Mouse (Mus musculus): ENCODE data around the gene Asxl1. TPM values are rescaled to one million over a fixed set of nuclear protein-coding genes. Genes with fewer than 3 reads are reported as not detected.
"Not testable (repeated sequence)": the region's sequence is repeated elsewhere in the genome, so short reads cannot be mapped to it uniquely, and the experiment has no call there.

Asxl1 gene
- total and polyA plus RNA-seq, 2 experiments from 2014 or later, result 7.4 to 18.8 TPM

DNA sequence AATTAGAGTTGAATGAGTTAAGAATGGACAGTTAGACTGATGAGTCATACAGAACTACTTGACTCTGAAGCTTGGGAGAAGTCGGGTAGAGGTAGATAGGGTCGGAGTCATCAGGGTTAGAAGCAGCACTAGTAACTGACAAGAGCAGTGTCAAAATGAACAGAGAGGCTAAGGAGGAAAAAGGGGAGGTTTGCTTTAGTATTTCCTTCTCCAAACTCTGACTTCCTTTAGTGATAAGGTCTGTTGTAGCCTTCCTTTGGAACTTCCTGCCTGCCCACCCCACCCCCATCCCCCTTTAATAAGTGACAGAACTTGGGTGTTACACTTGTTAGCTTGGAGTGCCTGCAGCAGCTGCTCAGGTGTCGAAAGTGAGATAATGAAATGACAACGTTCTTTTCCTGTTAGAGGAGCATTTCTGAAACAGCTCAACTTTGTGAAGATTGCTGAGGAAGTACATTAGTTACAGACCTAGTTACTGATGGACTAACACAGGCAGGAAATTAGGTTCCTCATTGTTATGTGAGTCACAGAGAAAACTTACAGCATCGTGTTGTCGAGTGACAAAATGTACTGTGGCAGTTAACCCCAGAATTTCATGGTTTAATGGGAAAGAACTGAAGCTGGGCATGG lies 5.0 kb downstream of the Asxl1 start:
- WGBS, result 3% methylated on average over 6 of the region's 6 CpGs
- TF ChIP-seq EP300 (IDR thresholded peaks at IDR 0.05; ENCODE audit: low read depth), result no peak
- no peak for TF ChIP-seq CTCF (IDR thresholded peaks at IDR 0.05; ENCODE audit: low read depth)
- Histone ChIP-seq H3K9ac (replicated peaks; ENCODE audit: low read depth, low read length) (no peak overlapping the region), H3K27ac (ENCODE audit: low read depth) (peak overlapping the region; percentile 84), H3K4me3 (ENCODE audit: low read depth, low read length) (peak overlapping the region; percentile 16; the same call in 1 of the 2 replicates), H3K4me1 (ENCODE audit: control insufficient read depth, insufficient read depth) (peaks cover 38% of the 10 kb centered on the region), H3K9me3 (replicated peaks; ENCODE audit: control insufficient read depth, low read length) (no peaks in the 10 kb centered on the region), H3K27me3 (ENCODE audit: control insufficient read depth, insufficient read depth, low read length) (no peaks in the 10 kb centered on the region), H3K4me2 (ENCODE audit: low read depth, low read length) (peak overlapping the region; percentile 45), H3K36me3 (replicated peaks; ENCODE audit: control insufficient read depth, insufficient read depth, low read length) (peaks cover 21% of the 10 kb centered on the region)
- DNase-seq (ENCODE audit: low spot score) (peak; percentile 72), ATAC-seq (ENCODE audit: insufficient read depth, low read depth) (no peak)

DNA sequence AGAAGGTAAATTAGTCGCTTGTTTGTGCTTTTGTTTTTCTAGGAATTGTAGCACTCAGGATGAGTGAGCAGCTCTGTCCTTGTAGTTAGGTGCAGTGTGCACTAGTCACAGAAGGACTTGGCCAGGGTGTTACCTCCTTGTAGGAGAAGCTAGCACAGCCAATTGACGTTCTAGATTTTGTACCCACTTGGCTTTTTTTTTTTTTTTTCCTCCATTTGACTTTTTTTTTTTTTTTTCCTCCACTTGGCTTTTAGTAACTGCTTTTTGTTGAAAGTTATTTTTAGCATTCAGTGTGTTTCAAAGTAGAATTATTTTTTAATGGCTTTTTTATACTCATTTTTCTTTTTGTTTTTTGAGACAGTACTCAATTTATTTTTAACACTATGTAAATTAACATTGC lies 9.0 kb downstream of the Asxl1 start:
- H3K27ac ChIP-seq (ENCODE audit: low read depth), result no peak overlapping the region
- H3K4me2 ChIP-seq (ENCODE audit: low read depth, low read length), result no peak overlapping the region
- peaks cover 19% of the 10 kb centered on the region for H3K4me1 ChIP-seq (ENCODE audit: control insufficient read depth, insufficient read depth)
- no peak overlapping the region for H3K9ac ChIP-seq (replicated peaks; ENCODE audit: low read depth, low read length)
- ATAC-seq (ENCODE audit: insufficient read depth, low read depth) (no peak), DNase-seq (ENCODE audit: low spot score) (no peak)
- WGBS, result 79% methylated on average over 2 of the region's 2 CpGs
- H3K4me3 ChIP-seq (ENCODE audit: low read depth, low read length), result no peak overlapping the region
- no peak for TF ChIP-seq CTCF (IDR thresholded peaks at IDR 0.05; ENCODE audit: low read depth)
- no peak for TF ChIP-seq EP300 (IDR thresholded peaks at IDR 0.05; ENCODE audit: low read depth)
- H3K27me3 ChIP-seq (ENCODE audit: control insufficient read depth, insufficient read depth, low read length), result no peaks in the 10 kb centered on the region
- no peaks in the 10 kb centered on the region for H3K9me3 ChIP-seq (replicated peaks; ENCODE audit: control insufficient read depth, low read length)
- H3K36me3 ChIP-seq (replicated peaks; ENCODE audit: control insufficient read depth, insufficient read depth, low read length), result peaks cover 57% of the 10 kb centered on the region

DNA sequence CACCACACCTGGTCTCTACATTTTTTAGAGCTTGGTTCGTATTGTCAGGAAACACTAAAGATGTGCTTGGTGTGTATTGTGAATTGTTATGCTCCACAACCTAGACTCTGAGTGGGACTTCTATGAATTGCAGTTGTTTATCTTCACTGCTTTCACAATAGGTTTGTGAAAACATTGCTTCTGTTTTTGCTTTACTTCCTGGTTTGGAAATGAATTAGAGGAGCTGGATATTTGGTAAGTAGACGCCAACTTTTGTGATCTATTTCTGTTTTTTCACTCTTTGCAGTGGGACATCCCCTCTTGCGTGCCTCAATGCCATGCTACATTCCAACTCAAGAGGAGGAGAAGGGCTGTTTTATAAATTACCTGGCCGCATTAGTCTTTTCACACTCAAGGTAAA lies 11.2 kb downstream of the Asxl1 start:
- Histone ChIP-seq H3K9me3 (replicated peaks; ENCODE audit: control insufficient read depth, low read length) (no peaks in the 10 kb centered on the region), H3K4me1 (ENCODE audit: control insufficient read depth, insufficient read depth) (0 out of 2 replicates have a peak, but pooled peaks cover under 1% of the 10 kb centered on the region), H3K4me2 (ENCODE audit: low read depth, low read length) (no peak overlapping the region), H3K9ac (replicated peaks; ENCODE audit: low read depth, low read length) (no peak overlapping the region), H3K4me3 (ENCODE audit: low read depth, low read length) (no peak overlapping the region), H3K36me3 (replicated peaks; ENCODE audit: control insufficient read depth, insufficient read depth, low read length) (peaks cover 72% of the 10 kb centered on the region), H3K27ac (ENCODE audit: low read depth) (no peak overlapping the region), H3K27me3 (ENCODE audit: control insufficient read depth, insufficient read depth, low read length) (no peaks in the 10 kb centered on the region)
- WGBS, result 89% methylated on average over 4 of the region's 4 CpGs
- TF ChIP-seq EP300 (IDR thresholded peaks at IDR 0.05; ENCODE audit: low read depth) (no peak), CTCF (IDR thresholded peaks at IDR 0.05; ENCODE audit: low read depth) (no peak)
- no peak for DNase-seq (ENCODE audit: low spot score)
- ATAC-seq (ENCODE audit: insufficient read depth, low read depth), result no peak

DNA sequence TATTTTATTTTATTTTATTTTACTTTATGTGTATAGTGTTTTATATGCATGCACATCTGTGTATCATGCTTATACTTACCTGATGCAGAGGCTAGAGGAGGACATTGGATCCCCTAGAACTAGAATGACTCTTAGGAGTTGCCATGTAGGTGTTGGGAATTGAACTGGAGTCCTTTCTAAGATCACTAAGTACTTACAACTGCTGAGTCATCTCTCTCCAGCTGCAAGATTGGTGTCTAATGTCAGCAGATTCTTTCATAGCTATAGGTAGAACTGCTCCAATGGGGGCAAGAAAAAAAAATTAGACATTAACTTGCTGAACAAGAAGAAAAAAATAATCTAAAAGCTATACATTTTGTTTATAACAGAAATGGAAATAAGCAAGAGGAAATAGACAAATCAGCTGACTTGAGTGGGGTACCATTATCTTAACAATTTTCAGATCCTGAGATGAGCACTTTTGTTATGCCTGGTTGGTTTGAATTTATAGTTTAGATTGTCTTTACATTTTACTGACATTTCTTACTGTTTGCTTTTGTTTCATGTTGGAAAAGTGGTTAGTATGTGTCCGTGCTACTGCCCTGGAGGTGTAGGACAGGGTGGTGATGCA lies 15.6 kb downstream of the Asxl1 start:
- 92% methylated on average over 1 of the region's 1 CpGs for WGBS
- no peak for ATAC-seq (ENCODE audit: insufficient read depth, low read depth)
- Histone ChIP-seq H3K36me3 (replicated peaks; ENCODE audit: control insufficient read depth, insufficient read depth, low read length) (peaks cover 68% of the 10 kb centered on the region), H3K4me2 (ENCODE audit: low read depth, low read length) (no peak overlapping the region), H3K9me3 (replicated peaks; ENCODE audit: control insufficient read depth, low read length) (no peaks in the 10 kb centered on the region), H3K9ac (replicated peaks; ENCODE audit: low read depth, low read length) (no peak overlapping the region), H3K4me3 (ENCODE audit: low read depth, low read length) (no peak overlapping the region), H3K4me1 (ENCODE audit: control insufficient read depth, insufficient read depth) (no peaks in the 10 kb centered on the region), H3K27ac (ENCODE audit: low read depth) (no peak overlapping the region), H3K27me3 (ENCODE audit: control insufficient read depth, insufficient read depth, low read length) (no peaks in the 10 kb centered on the region)
- TF ChIP-seq EP300 (IDR thresholded peaks at IDR 0.05; ENCODE audit: low read depth) (no peak), CTCF (IDR thresholded peaks at IDR 0.05; ENCODE audit: low read depth) (no peak)
- no peak for DNase-seq (ENCODE audit: low spot score)

DNA sequence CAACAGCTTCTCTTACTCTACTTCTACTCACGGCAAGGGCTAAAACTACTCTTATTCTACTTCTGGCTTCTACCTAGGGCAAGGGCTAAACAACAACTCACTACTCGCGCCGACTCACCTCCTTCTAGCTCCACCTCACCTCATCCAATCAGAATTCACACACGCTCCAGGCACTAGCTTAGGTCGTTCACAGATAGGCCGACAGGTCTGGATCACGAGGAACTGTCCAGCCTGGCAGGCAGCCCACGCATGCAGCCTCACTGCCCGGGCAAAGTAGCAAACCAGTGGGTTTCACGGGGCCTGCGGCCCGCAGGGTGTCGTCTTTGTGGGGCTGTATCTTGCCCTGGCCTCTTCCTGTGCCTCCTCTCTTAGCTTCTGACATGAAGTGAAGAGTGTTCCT lies 18.9 kb downstream of the Asxl1 start:
- H3K4me2 ChIP-seq (ENCODE audit: low read depth, low read length); DNase-seq (ENCODE audit: low spot score); H3K27me3 ChIP-seq (ENCODE audit: control insufficient read depth, insufficient read depth, low read length); ATAC-seq (ENCODE audit: insufficient read depth, low read depth); H3K4me3 ChIP-seq (ENCODE audit: low read depth, low read length); H3K9ac ChIP-seq (replicated peaks; ENCODE audit: low read depth, low read length); H3K27ac ChIP-seq (ENCODE audit: low read depth); H3K9me3 ChIP-seq (replicated peaks; ENCODE audit: control insufficient read depth, low read length); H3K4me1 ChIP-seq (ENCODE audit: control insufficient read depth, insufficient read depth): not testable (repeated sequence)
- H3K36me3 ChIP-seq (replicated peaks; ENCODE audit: control insufficient read depth, insufficient read depth, low read length), result peaks cover 61% of the 10 kb centered on the region
- 60% methylated on average over 13 of the region's 14 CpGs for WGBS

DNA sequence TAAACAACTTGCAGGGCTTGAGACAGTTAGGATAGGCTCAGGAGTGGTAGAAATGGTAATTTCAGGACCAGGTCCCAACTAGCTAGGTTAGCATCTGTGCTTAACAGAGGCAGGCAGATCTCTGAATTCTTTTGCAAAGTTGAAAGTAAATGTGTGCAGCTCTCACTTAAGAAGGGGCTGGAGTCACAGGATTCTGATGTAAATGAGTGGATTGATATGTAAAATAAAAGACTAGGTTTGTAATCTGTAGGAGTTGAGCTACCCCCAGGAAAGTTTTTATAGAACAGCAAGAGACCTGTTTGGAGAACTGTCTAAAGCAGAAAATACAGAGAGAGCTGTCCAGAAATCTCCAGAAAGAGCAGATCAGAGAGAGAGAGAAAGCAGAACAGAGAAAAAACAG lies 25.2 kb downstream of the Asxl1 start:
- Histone ChIP-seq H3K36me3 (replicated peaks; ENCODE audit: control insufficient read depth, insufficient read depth, low read length) (peaks cover 30% of the 10 kb centered on the region), H3K27me3 (ENCODE audit: control insufficient read depth, insufficient read depth, low read length) (no peaks in the 10 kb centered on the region), H3K4me1 (ENCODE audit: control insufficient read depth, insufficient read depth) (no peaks in the 10 kb centered on the region), H3K9me3 (replicated peaks; ENCODE audit: control insufficient read depth, low read length) (no peaks in the 10 kb centered on the region), H3K4me2 (ENCODE audit: low read depth, low read length) (no peak overlapping the region), H3K27ac (ENCODE audit: low read depth) (no peak overlapping the region), H3K9ac (replicated peaks; ENCODE audit: low read depth, low read length) (no peak overlapping the region), H3K4me3 (ENCODE audit: low read depth, low read length) (no peak overlapping the region)
- DNase-seq (ENCODE audit: low spot score) (no peak), ATAC-seq (ENCODE audit: insufficient read depth, low read depth) (no peak)
- TF ChIP-seq EP300 (IDR thresholded peaks at IDR 0.05; ENCODE audit: low read depth) (no peak), CTCF (IDR thresholded peaks at IDR 0.05; ENCODE audit: low read depth) (no peak)
